Mouse (Mus musculus) forebrain, embryonic 11.5 days (tissue): ENCODE data around the gene Nubp2. TPM values are rescaled to one million over a fixed set of nuclear protein-coding genes. Genes with fewer than 3 reads are reported as not detected.

ENCODE experiments used
- ATAC-seq: fragments of 200-750 bp; cut with Nextera tagmentation; replicated peaks from 2 replicates; pipeline ENCODE4 v1.8.0; 2017; ENCODE audit warnings: moderate TSS enrichment; ENCODE audit not compliant: low FRiP score
- DNase-seq: peaks from one replicate; pipeline ENCODE4 v3.0.0-alpha.2; 2017; ENCODE audit warnings: low spot score
- H3K27ac ChIP-seq: fragments of 300-500 bp; sonication (generic); 2 replicates; pipeline ENCODE4 v1.5.1; 2014; ENCODE audit warnings: low read depth, low read length
- H3K27me3 ChIP-seq: fragments of 300-500 bp; sonication (generic); 2 replicates; pipeline ENCODE4 v1.6.1; 2014; ENCODE audit warnings: mild to moderate bottlenecking, low read length, mixed read lengths; ENCODE audit not compliant: control insufficient read depth, insufficient read depth
- H3K36me3 ChIP-seq: fragments of 300-500 bp; sonication (generic); 2 replicates; pipeline ENCODE4 v1.6.1; 2014; ENCODE audit warnings: mild to moderate bottlenecking, low read length, moderate library complexity, mixed read lengths; ENCODE audit not compliant: control insufficient read depth, insufficient read depth
- H3K4me1 ChIP-seq: fragments of 300-500 bp; sonication (generic); replicated peaks from 2 replicates; pipeline ENCODE4 v1.6.1; 2014; ENCODE audit warnings: low read length, mixed read lengths; ENCODE audit not compliant: control insufficient read depth, insufficient read depth
- H3K4me2 ChIP-seq: fragments of 300-500 bp; sonication (generic); 2 replicates; pipeline ENCODE4 v1.6.1; 2014; ENCODE audit warnings: low read depth, mild to moderate bottlenecking, low read length, moderate library complexity, mixed read lengths; ENCODE audit not compliant: severe bottlenecking
- H3K4me3 ChIP-seq: fragments of 300-500 bp; sonication (generic); 2 replicates; pipeline ENCODE4 v1.5.1; 2014; ENCODE audit warnings: low read depth, low read length
- H3K9ac ChIP-seq: fragments of 300-500 bp; sonication (generic); 2 replicates; pipeline ENCODE4 v1.6.1; 2014; ENCODE audit warnings: low read length
- H3K9me3 ChIP-seq: fragments of 300-500 bp; sonication (generic); 2 replicates; pipeline ENCODE4 v1.6.1; 2016; ENCODE audit warnings: low read length, mixed read lengths; ENCODE audit not compliant: control insufficient read depth
- WGBS: fragments of 180-500 bp; shearing (Covaris S2); extraction: QIAGEN DNeasy Blood & Tissue Kit; methylation state at CpG from one replicate; pipeline ENCODE4 v1.1.7; 2014; 5-methylcytosine and 5-hydroxymethylcytosine counted together
- polyA plus RNA-seq: library from polyadenylated mRNA; unstranded; fragments of >200 nt; fragmentation: Nextera tagmentation; extraction: Ambion mirVana; gene quantifications from 2 replicates; pipeline ENCODE4 v1.2.1, GENCODE M21; 2014

Gene Nubp2
- polyA plus RNA-seq: 71.9 and 82.0 TPM in 2 replicates

GRCm38 (mm10) chr17:24886134-24886931 lies at the start of gene Nubp2, which contains the start of gene Spsb3:
Nubp2 (minus strand) TSS chr17:24886349.
Spsb3 (plus strand) TSS chr17:24886643.
- peak; percentile 98 for DNase-seq
- Histone ChIP-seq H3K4me1 (peaks cover 11% of the 10 kb centered on the region; the same call in 1 of the 2 replicates), H3K36me3 (peaks cover 8% of the 10 kb centered on the region; the same call in 1 of the 2 replicates), H3K9ac (peak within 1 kb of the TSS; percentile 78), H3K4me3 (peak within 1 kb of the TSS; percentile 87), H3K9me3 (no peaks in the 10 kb centered on the region), H3K27ac (no peak within 1 kb of the TSS), H3K27me3 (no peaks in the 10 kb centered on the region), H3K4me2 (peak within 1 kb of the TSS; percentile 96)
- WGBS: under 1% methylated on average over 66 of the region's 69 CpGs
- peak; percentile 97 for ATAC-seq

- DNase-seq (no peak), ATAC-seq (no peak)
- Histone ChIP-seq H3K9ac (peak overlapping the region; percentile 92; the same call in 1 of the 2 replicates), H3K27ac (no peak overlapping the region), H3K4me1 (peaks cover 9% of the 10 kb centered on the region), H3K9me3 (no peaks in the 10 kb centered on the region), H3K36me3 (no peaks in the 10 kb centered on the region; the same call in 1 of the 2 replicates), H3K4me3 (peak overlapping the region; percentile 94), H3K4me2 (peak overlapping the region; percentile 83), H3K27me3 (no peaks in the 10 kb centered on the region)
Observed at GRCm38 (mm10) chr17:24935666-24936065, 49.5 kb upstream of the Nubp2 start.

GRCm38 (mm10) chr17:24934926-24935325 lies 48.8 kb upstream of the Nubp2 start:
- WGBS: 94% methylated on average over 4 of the region's 4 CpGs

GRCm38 (mm10) chr17:24933163-24933562 lies 47.0 kb upstream of the Nubp2 start:
- no peak for ATAC-seq
- Histone ChIP-seq H3K27me3 (no peaks in the 10 kb centered on the region), H3K4me2 (no peak overlapping the region), H3K4me1 (peaks cover 9% of the 10 kb centered on the region), H3K4me3 (no peak overlapping the region), H3K27ac (no peak overlapping the region), H3K9ac (no peak overlapping the region), H3K9me3 (no peaks in the 10 kb centered on the region), H3K36me3 (no peaks in the 10 kb centered on the region; the same call in 1 of the 2 replicates)
- 89% methylated on average over 4 of the region's 4 CpGs for WGBS
- no peak for DNase-seq

More at GRCm38 (mm10) chr17:24934926-24935325, 48.8 kb upstream of the Nubp2 start:
- Histone ChIP-seq H3K4me3 (no peak overlapping the region), H3K4me1 (peaks cover 9% of the 10 kb centered on the region), H3K36me3 (no peaks in the 10 kb centered on the region; the same call in 1 of the 2 replicates), H3K4me2 (peak overlapping the region; percentile 83; the same call in 1 of the 2 replicates), H3K27ac (no peak overlapping the region), H3K27me3 (no peaks in the 10 kb centered on the region), H3K9me3 (no peaks in the 10 kb centered on the region), H3K9ac (no peak overlapping the region; the same call in 1 of the 2 replicates)
- ATAC-seq: no peak
- DNase-seq: no peak

GRCm38 (mm10) chr17:24932431-24932830 lies 46.3 kb upstream of the Nubp2 start:
- Histone ChIP-seq H3K4me2 (no peak overlapping the region), H3K9me3 (no peaks in the 10 kb centered on the region), H3K4me1 (peaks cover 9% of the 10 kb centered on the region), H3K36me3 (no peaks in the 10 kb centered on the region; the same call in 1 of the 2 replicates), H3K9ac (no peak overlapping the region), H3K27ac (no peak overlapping the region), H3K27me3 (no peaks in the 10 kb centered on the region), H3K4me3 (no peak overlapping the region)
- ATAC-seq: no peak
- WGBS: 92% methylated on average over 4 of the region's 4 CpGs
- DNase-seq: no peak

- Histone ChIP-seq H3K4me1 (no peaks in the 10 kb centered on the region), H3K9ac (no peak overlapping the region), H3K27ac (no peak overlapping the region), H3K27me3 (no peaks in the 10 kb centered on the region), H3K36me3 (peaks cover 2% of the 10 kb centered on the region; the same call in 1 of the 2 replicates), H3K4me2 (no peak overlapping the region), H3K4me3 (no peak overlapping the region), H3K9me3 (no peaks in the 10 kb centered on the region)
- ATAC-seq: no peak
- 86% methylated on average over 1 of the region's 1 CpGs for WGBS
- DNase-seq: no peak
Observed at GRCm38 (mm10) chr17:24929506-24929905, 43.4 kb upstream of the Nubp2 start.

- Histone ChIP-seq H3K9me3 (no peaks in the 10 kb centered on the region), H3K27me3 (no peaks in the 10 kb centered on the region), H3K4me1 (no peaks in the 10 kb centered on the region), H3K36me3 (peaks cover 7% of the 10 kb centered on the region; the same call in 1 of the 2 replicates), H3K4me3 (no peak overlapping the region), H3K4me2 (no peak overlapping the region), H3K9ac (no peak overlapping the region), H3K27ac (no peak overlapping the region)
- WGBS: 94% methylated on average over 1 of the region's 1 CpGs
- ATAC-seq (no peak), DNase-seq (no peak)
Observed at GRCm38 (mm10) chr17:24923246-24923645, 37.1 kb upstream of the Nubp2 start.

GRCm38 (mm10) chr17:24913984-24914383 lies 27.8 kb upstream of the Nubp2 start:
- H3K36me3 ChIP-seq: peaks cover 19% of the 10 kb centered on the region
- H3K27ac ChIP-seq: no peak overlapping the region
- no peaks in the 10 kb centered on the region for H3K4me1 ChIP-seq
- no peak overlapping the region for H3K4me2 ChIP-seq
- no peaks in the 10 kb centered on the region for H3K27me3 ChIP-seq
- H3K9me3 ChIP-seq: no peaks in the 10 kb centered on the region
- no peak overlapping the region for H3K9ac ChIP-seq
- H3K4me3 ChIP-seq: no peak overlapping the region
- DNase-seq (no peak), ATAC-seq (no peak)
